Comparison of ENCODE assay signal across 16 mouse cellular contexts in the genomic region with DNA sequence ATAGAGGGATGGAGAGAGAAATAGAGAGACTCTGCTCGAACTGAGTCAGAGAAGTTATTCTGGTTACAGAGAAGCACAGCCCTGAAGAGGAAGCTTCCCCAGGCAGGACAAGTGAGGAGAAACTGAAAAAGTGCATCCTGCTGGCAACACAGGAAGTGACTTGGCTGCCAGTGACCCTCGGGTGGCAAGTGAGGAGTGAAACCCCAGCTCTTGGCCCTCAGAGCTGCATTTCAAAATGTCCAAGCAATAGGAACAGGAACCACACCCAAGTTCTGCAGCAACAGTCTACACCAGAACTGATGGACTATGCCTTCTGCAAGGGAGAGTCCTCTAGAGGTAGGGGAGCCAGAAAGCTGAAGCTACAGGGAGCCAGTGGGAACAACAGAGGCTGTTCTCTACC. TPM values are rescaled to one million over a fixed set of nuclear protein-coding genes. Genes with fewer than 3 reads are reported as not detected.
DNase-seq lines count a peak whose midpoint lies in the region; TF ChIP-seq lines count a peak whose summit lies in the region.
"Not testable (repeated sequence)": the region's sequence is repeated elsewhere in the genome, so short reads cannot be mapped to it uniquely, and the experiment has no call there.
"Had no signal": no experiment of that assay in that cellular context is flagged by ENCODE, and none has a peak within 500 bp of the region (broad histone marks: within the 10 kb centered on the region; RNA-seq: fewer than 3 reads in every experiment).

No protein-coding gene starts in this region.

- H3K9ac ChIP-seq in heart, adult 2 months (ENCODE audit: low read depth, low read length): not testable (repeated sequence)

- TF ChIP-seq CTCF in heart, adult 2 months (IDR thresholded peaks at IDR 0.05): not testable (repeated sequence)

- H3K4me3 ChIP-seq in heart, adult 2 months: not testable (repeated sequence)

- not testable (repeated sequence) for H3K36me3 ChIP-seq in heart, adult 2 months (ENCODE audit: control insufficient read depth, insufficient read depth, low read length)

- not testable (repeated sequence) for TF ChIP-seq EP300 in heart, adult 2 months (IDR thresholded peaks at IDR 0.05; ENCODE audit: insufficient read depth, low read depth, low read length)

- H3K27me3 ChIP-seq in heart, adult 2 months (ENCODE audit: control insufficient read depth, insufficient read depth, low read length): not testable (repeated sequence)

- H3K79me2 ChIP-seq in heart, adult 2 months (replicated peaks; ENCODE audit: control insufficient read depth, insufficient read depth, low read length): not testable (repeated sequence)

- not testable (repeated sequence) for H3K27ac ChIP-seq in heart, adult 2 months

- intact Hi-C loops in heart, adult 2 months (cut with DNase I): not testable (repeated sequence)

- DNase-seq in 416B (ENCODE audit: low read depth): peak; percentile 39
- peak; percentile 19 for DNase-seq in adrenal gland, adult 8-10 months
- peak; percentile 22 for DNase-seq in gastrocnemius, postnatal 10 days
- peak; percentile 44 to 49 for DNase-seq in heart, adult 2 months
- DNase-seq in kidney, postnatal 4 days: peak; percentile 11
- DNase-seq in lung, postnatal 10 days: peak; percentile 26
- DNase-seq in spleen, postnatal 4 days (ENCODE audit: low spot score in 2 of 2): peak; percentile 59 to 87
- peak; percentile 42 for DNase-seq in urinary bladder, postnatal 14 days (ENCODE audit: low spot score)

- not testable (repeated sequence) for TF ChIP-seq POLR2A in heart, adult 2 months (IDR thresholded peaks at IDR 0.05; ENCODE audit: insufficient read depth, low read depth, low read length)

- WGBS in heart, adult 2 months: 42% methylated on average over 2 of the region's 2 CpGs

- H3K4me1 ChIP-seq in heart, adult 2 months (ENCODE audit: control insufficient read depth, insufficient read depth, low read length): not testable (repeated sequence)

RNA-seq across cellular contexts. Expression of gene C130026I21Rik, which starts 11.7 kb away (rescaled TPM):
- total RNA-seq in adrenal gland, adult 8-10 months (2022): 1 to 10 TPM; 1.5 to 4.7 (median 2.2) TPM
- total RNA-seq in gastrocnemius, postnatal 10 days (2021): 1 to 10 TPM in 1 of 2 experiments, not detected in 1; 1.0 TPM
- under 1 TPM; 0.80 to 0.84 TPM for total RNA-seq in heart, adult 2 months (2021)
- polyA plus RNA-seq in heart, adult 2 months (2012; rRNA removed): not detected in 2 replicates
- total RNA-seq: hindbrain, postnatal 0 days had no signal
- polyA plus RNA-seq: adrenal gland, adult 2 months; embryonic facial prominence, embryonic 13.5 days; hindbrain, embryonic 10.5 days; kidney, embryonic 16.5 days; limb, embryonic 10.5 days; liver, adult 2 months; neural tube, embryonic 15.5 days had no signal

Comparison
In these comparisons a context has a peak if more than half of its experiments do, and no peak if none do; other contexts are left out.
1. DNase-seq: peak in every context shown above with its lines; median percentile 73 in spleen, postnatal 4 days; 46 in heart, adult 2 months; 42 in urinary bladder, postnatal 14 days; 39 in 416B; 26 in lung, postnatal 10 days; 22 in gastrocnemius, postnatal 10 days; 19 in adrenal gland, adult 8-10 months; 11 in kidney, postnatal 4 days.